In the genomic region with DNA sequence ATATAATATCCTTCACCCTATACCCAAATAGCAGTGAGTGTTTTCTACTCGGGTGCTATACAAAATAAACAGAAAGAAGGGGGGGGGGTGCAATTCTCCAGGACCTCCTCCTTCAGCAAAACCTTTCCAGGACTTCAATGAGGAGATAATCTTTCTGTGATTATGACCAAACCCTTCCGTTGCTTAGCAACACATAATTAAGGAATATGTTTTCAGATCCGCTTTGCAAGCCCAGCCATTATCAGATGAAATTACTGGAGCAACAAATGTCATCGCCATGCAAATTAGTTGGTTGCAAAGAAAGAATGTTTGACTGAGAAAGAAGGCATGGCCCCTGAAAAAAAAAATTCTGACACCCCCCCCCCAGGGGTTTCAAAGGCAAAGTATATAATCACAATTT, we compare ENCODE assay signal across 10 mouse cellular contexts.
DNase-seq lines count a peak whose midpoint lies in the region; ATAC-seq and TF ChIP-seq lines count a peak whose summit lies in the region.
"Had no signal": no experiment of that assay in that cellular context is flagged by ENCODE, and none has a peak within 500 bp of the region (broad histone marks: within the 10 kb centered on the region; RNA-seq: fewer than 3 reads in every experiment).

No protein-coding gene starts in this region.

- no peaks in the 10 kb centered on the region for H3K27me3 ChIP-seq in lung, embryonic 15.5 days
- H3K27me3 ChIP-seq in hindbrain, embryonic 14.5 days (ENCODE audit: control insufficient read depth, insufficient read depth, low read length): no peaks in the 10 kb centered on the region
- H3K27me3 ChIP-seq: liver, embryonic 12.5 days; Patski had no signal

- H3K9me3 ChIP-seq in lung, embryonic 15.5 days: no peaks in the 10 kb centered on the region
- no peaks in the 10 kb centered on the region for H3K9me3 ChIP-seq in hindbrain, embryonic 14.5 days (ENCODE audit: control insufficient read depth, low read length)
- H3K9me3 ChIP-seq: liver, embryonic 12.5 days had no signal

- ATAC-seq in lung, embryonic 15.5 days (ENCODE audit: borderline replicate concordance, extremely low read depth, low FRiP score, low TSS enrichment): no peak
- peak; percentile 12; the same call in 1 of the 2 replicates for ATAC-seq in hindbrain, embryonic 14.5 days (ENCODE audit: low FRiP score)
- ATAC-seq: liver, embryonic 12.5 days; Patski had no signal

- H3K27ac ChIP-seq in gastrocnemius, adult 2 months: peak overlapping the region; percentile 53; the same call in 1 of the 2 replicates
- H3K27ac ChIP-seq in lung, embryonic 15.5 days: peak overlapping the region; percentile 27; the same call in 1 of the 2 replicates
- peak overlapping the region; percentile 85; the same call in 1 of the 2 replicates for H3K27ac ChIP-seq in hindbrain, embryonic 14.5 days
- H3K27ac ChIP-seq: liver, embryonic 12.5 days had no signal

- no peak overlapping the region for H3K9ac ChIP-seq in lung, embryonic 15.5 days
- no peak overlapping the region for H3K9ac ChIP-seq in hindbrain, embryonic 14.5 days
- H3K9ac ChIP-seq: liver, embryonic 12.5 days had no signal

- peaks cover 56% of the 10 kb centered on the region for H3K4me1 ChIP-seq in lung, embryonic 15.5 days
- H3K4me1 ChIP-seq in hindbrain, embryonic 14.5 days (replicated peaks; ENCODE audit: control insufficient read depth, insufficient read depth, low read length): peaks cover 69% of the 10 kb centered on the region

- intact Hi-C loops in gastrocnemius, adult 2 months (cut with DNase I): no loop called here

- H3K4me2 ChIP-seq in lung, embryonic 15.5 days: no peak overlapping the region
- H3K4me2 ChIP-seq in hindbrain, embryonic 14.5 days (replicated peaks): peak overlapping the region; percentile 31
- H3K4me2 ChIP-seq: liver, embryonic 12.5 days had no signal

- peaks cover 7% of the 10 kb centered on the region; the same call in 1 of the 2 replicates for H3K36me3 ChIP-seq in lung, embryonic 15.5 days
- H3K36me3 ChIP-seq in hindbrain, embryonic 14.5 days (replicated peaks; ENCODE audit: control insufficient read depth, insufficient read depth): peaks cover 5% of the 10 kb centered on the region; the same call in 1 of the 2 replicates

- no peak for DNase-seq in gastrocnemius, adult 2 months
- DNase-seq in gastrocnemius, adult 18-20 months (ENCODE audit: low spot score): no peak
- no peak for DNase-seq in lung, postnatal 10 days
- peak; percentile 60 for DNase-seq in hindbrain, embryonic 14.5 days (ENCODE audit: low spot score)
- peak; percentile 66 for DNase-seq in retina, embryonic 14.5 days (ENCODE audit: low spot score)
- no peak for DNase-seq in frontal cortex, postnatal 25 days (ENCODE audit: low spot score in 2 of 2)
- no peak for DNase-seq in layer of hippocampus, postnatal 14 days (ENCODE audit: low spot score in 2 of 2)

- no peak overlapping the region for H3K4me3 ChIP-seq in gastrocnemius, adult 2 months
- no peak overlapping the region for H3K4me3 ChIP-seq in lung, embryonic 15.5 days
- no peak overlapping the region for H3K4me3 ChIP-seq in hindbrain, embryonic 14.5 days (replicated peaks; ENCODE audit: low read length)
- H3K4me3 ChIP-seq: liver, embryonic 12.5 days had no signal

- 25% methylated on average over 4 of the region's 4 CpGs for WGBS in lung, embryonic 15.5 days
- WGBS in hindbrain, embryonic 14.5 days: 34% methylated on average over 4 of the region's 4 CpGs

- TF ChIP-seq CTCF in gastrocnemius, adult 2 months (IDR thresholded peaks at IDR 0.05): no peak

Comparison
In these comparisons a context has a peak if more than half of its experiments do, and no peak if none do; other contexts are left out.
1. DNase-seq: peak in hindbrain, embryonic 14.5 days (single experiment) and retina, embryonic 14.5 days (single experiment); none in gastrocnemius, adult 2 months (single experiment), gastrocnemius, adult 18-20 months (single experiment), lung, postnatal 10 days (single experiment), frontal cortex, postnatal 25 days (0 of 2) and layer of hippocampus, postnatal 14 days (0 of 2).
2. H3K27ac ChIP-seq: peak in every context shown above with its lines; median percentile 85 in hindbrain, embryonic 14.5 days; 53 in gastrocnemius, adult 2 months; 27 in lung, embryonic 15.5 days.